Mouse (Mus musculus) urinary bladder, postnatal 14 days (tissue): ENCODE measurements around the gene Gm11562.

ENCODE experiments used
- DNase-seq: peaks from one replicate; pipeline ENCODE4 v3.0.0; 2021; ENCODE audit warnings: low spot score

The Gm11562 gene

DNA sequence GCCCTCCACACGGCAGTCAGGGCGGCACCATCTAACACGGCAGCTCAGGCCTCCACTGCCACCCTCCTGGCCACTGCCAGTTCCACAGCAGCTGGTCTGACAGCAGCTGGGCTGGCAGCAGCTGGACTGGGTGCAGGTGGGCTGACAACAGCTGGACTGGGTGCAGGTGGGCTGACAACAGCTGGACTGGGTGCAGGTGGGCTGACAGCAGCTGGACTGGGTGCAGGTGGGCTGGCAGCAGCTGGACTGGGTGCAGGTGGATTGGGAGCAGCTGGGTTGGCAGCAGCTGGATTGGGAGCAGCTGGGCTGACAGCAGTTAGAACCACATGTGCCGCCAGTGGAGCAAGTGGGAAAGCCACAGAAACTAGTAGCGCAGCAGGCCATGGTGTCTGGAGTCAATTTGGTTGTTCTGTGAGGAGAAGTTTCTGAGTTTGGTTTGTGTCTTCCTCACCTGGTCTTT is 37.0 kb downstream of the Gm11562 start, which contains the start of gene Krtap1-4:
Gene Krtap1-4, minus strand, starts transcription at position 410 of the 460 bp plus-strand sequence.
- DNase-seq = no peak

DNA sequence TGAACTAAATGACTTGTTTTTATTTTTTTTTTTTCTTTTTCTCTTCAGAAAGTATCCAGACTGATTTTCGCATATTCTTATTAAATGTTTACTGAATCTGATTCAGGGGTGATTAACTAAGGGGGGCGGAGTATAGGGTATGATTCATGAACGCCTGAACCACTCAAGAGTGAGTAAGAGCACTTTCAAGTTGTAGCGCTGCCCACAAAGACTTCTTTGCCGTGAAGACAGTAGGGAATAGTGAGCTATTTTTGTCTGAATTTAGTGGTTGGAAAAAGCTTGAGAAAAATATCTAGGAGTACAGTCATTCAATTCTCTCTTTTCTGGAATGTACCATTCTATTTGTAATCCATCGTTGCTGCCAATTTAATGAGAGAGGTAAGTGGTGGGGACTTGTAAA is 38.7 kb downstream of the Gm11562 start:
- DNase-seq = no peak

DNA sequence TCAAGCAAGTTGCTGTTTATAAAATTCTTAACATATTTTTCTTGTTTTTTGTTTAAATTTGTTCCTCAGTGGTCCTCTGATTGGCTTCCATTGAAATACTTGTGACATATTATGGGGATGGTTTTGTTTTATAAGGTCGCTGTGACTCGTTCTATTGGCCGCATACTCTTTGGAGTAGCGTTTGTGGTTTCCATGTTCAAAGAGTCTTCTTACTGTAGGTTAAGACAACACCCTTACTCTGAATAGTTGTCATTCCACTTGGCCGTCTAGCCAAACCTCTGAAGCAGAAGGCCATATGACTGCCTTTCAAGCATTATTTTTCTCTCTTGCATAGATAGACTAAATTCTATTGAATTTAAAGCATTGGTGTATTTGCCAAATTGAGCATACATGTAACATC is 39.2 kb downstream of the Gm11562 start:
- DNase-seq = no peak

DNA sequence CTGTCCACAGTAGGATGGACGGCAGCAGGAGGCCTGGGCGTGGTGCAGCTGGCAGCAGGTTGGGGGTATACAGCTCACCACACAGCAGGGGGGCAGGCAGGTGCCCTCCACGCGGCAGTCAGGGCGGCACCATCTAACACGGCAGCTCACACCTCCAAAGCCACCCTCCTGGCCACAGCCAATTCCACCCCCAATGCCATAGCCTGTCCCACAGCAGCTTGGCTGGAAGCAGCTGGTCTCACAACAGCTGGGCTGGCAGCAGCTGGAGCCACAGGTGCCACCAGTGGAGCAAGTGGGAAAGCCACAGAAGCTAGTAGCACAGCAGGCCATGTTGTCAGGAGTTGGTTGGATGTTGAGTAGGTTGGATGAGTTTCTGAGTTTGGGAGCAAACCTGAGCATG is 39.6 kb downstream of the Gm11562 start, which contains the start of gene Krtap1-5:
Gene Krtap1-5, minus strand, starts transcription at position 381 of the 400 bp plus-strand sequence.
- no peak for DNase-seq

DNA sequence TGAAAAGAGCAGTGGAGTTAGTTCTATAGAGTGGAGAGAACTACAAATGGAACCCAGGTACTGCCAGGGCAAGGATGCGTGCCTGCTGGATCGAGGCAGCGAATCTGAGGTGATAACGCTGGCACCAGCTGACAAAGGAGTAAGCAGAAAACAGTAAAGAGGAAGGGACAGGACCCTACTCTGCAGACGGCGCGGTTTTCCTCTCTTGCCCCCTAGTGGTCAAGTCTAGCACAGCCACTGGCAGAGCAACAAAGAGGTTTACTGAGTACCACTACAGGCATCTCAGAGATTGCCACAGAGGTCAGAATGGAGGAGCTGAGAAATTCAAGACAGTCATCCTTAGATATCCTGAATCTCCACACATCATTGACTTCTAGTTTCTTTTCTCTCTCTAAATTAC is 46.1 kb downstream of the Gm11562 start:
- peak; percentile 85 for DNase-seq

- no peak for DNase-seq
Observed at GRCm38 (mm10) chr11:99573164-99573563, 47.1 kb downstream of the Gm11562 start.
